Mouse (Mus musculus): ENCODE data around the gene Olfr1360.

- TF ChIP-seq CTCF (IDR thresholded peaks at IDR 0.05; ENCODE audit: extremely low read depth, insufficient read length, insufficient replicate concordance, low read depth, low read length): no peak
- TF ChIP-seq POLR2A (IDR thresholded peaks at IDR 0.05; ENCODE audit: low read depth, low read length): no peak
These were observed 33.8 kb upstream of the Olfr1360 start for GRCm38 (mm10) chr13:21710821-21711525.
